Mouse (Mus musculus) embryonic facial prominence, embryonic 11.5 days (tissue): ENCODE data around the gene Yy1. TPM values are rescaled to one million over a fixed set of nuclear protein-coding genes. Genes with fewer than 3 reads are reported as not detected.

ENCODE experiments used
- ATAC-seq: fragments of 200-750 bp; cut with Nextera tagmentation; replicated peaks from 2 replicates; pipeline ENCODE4 v1.8.0; 2017; ENCODE audit warnings: low read depth; ENCODE audit not compliant: insufficient number of reproducible peaks, low FRiP score, low TSS enrichment
- DNase-seq: peaks from one replicate; pipeline ENCODE4 v3.0.0-alpha.2; 2015; ENCODE audit warnings: low spot score
- H3K27ac ChIP-seq: fragments of 300-500 bp; sonication (generic); replicated peaks from 2 replicates; pipeline ENCODE4 v1.5.1; 2014; ENCODE audit warnings: mild to moderate bottlenecking, low read depth, low read length, control low read depth
- H3K27me3 ChIP-seq: fragments of 300-500 bp; sonication (generic); 2 replicates; pipeline ENCODE4 v1.6.1; 2014; ENCODE audit warnings: mild to moderate bottlenecking, low read length, moderate library complexity, mixed read lengths; ENCODE audit not compliant: control insufficient read depth, insufficient read depth
- H3K36me3 ChIP-seq: fragments of 300-500 bp; sonication (generic); replicated peaks from 2 replicates; pipeline ENCODE4 v1.6.1; 2014; ENCODE audit warnings: low read depth, mild to moderate bottlenecking, low read length, moderate library complexity, mixed read lengths; ENCODE audit not compliant: control insufficient read depth, insufficient read depth
- H3K4me1 ChIP-seq: fragments of 300-500 bp; sonication (generic); 2 replicates; pipeline ENCODE4 v1.6.1; 2014; ENCODE audit warnings: low read length, mixed read lengths; ENCODE audit not compliant: control insufficient read depth, insufficient read depth
- H3K4me2 ChIP-seq: fragments of 300-500 bp; sonication (generic); 2 replicates; pipeline ENCODE4 v1.6.1; 2014; ENCODE audit warnings: low read depth, mild to moderate bottlenecking, control low read depth, low read length, moderate library complexity
- H3K4me3 ChIP-seq: fragments of 300-500 bp; sonication (generic); 2 replicates; pipeline ENCODE4 v1.5.1; 2014; ENCODE audit warnings: low read depth, low read length, control low read depth
- H3K9ac ChIP-seq: fragments of 300-500 bp; sonication (generic); replicated peaks from 2 replicates; pipeline ENCODE4 v1.6.1; 2014; ENCODE audit warnings: mild to moderate bottlenecking, control low read depth, low read length
- H3K9me3 ChIP-seq: fragments of 300-500 bp; sonication (generic); replicated peaks from 2 replicates; pipeline ENCODE4 v1.6.1; 2016; ENCODE audit warnings: mild to moderate bottlenecking, low read length, inconsistent platforms, mixed read lengths; ENCODE audit not compliant: control insufficient read depth
- WGBS: fragments of 180-500 bp; shearing (Covaris S2); extraction: QIAGEN DNeasy Blood & Tissue Kit; methylation state at CpG from one replicate; pipeline ENCODE4 v1.1.7; 2014; 5-methylcytosine and 5-hydroxymethylcytosine counted together
- polyA plus RNA-seq: library from polyadenylated mRNA; unstranded; fragments of >200 nt; fragmentation: Nextera tagmentation; extraction: Ambion mirVana; gene quantifications from 2 replicates; pipeline ENCODE4 v1.2.1, GENCODE M21; 2014

Gene Yy1
- polyA plus RNA-seq, 1 experiment from 2014 or later, result 19.3 TPM

DNA sequence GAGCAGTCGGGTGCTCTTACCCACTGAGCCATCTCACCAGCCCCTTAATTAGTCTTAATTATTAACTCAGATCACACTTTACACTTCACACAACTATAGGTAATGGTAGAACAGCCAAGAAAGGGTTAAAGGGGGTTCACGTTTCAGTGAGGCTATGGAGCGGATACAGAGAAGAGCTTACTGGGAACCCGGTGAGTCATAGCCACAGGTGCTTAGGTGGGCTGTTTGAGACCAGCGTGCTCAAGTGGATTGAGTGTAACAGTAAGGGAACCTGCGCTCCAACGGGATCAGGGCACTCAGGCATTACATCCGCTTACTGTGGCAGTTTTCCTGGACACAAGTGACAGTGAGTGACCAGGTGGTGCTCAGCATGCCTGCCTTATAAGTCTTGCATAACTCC lies 30.3 kb downstream of the Yy1 start:
- Histone ChIP-seq H3K9me3 (no peaks in the 10 kb centered on the region), H3K4me3 (no peak overlapping the region), H3K27ac (no peak overlapping the region), H3K4me2 (no peak overlapping the region), H3K4me1 (no peaks in the 10 kb centered on the region), H3K9ac (no peak overlapping the region), H3K27me3 (no peaks in the 10 kb centered on the region), H3K36me3 (peaks cover 2% of the 10 kb centered on the region; the same call in 1 of the 2 replicates)
- DNase-seq (no peak), ATAC-seq (no peak)
- 72% methylated on average over 8 of the region's 8 CpGs for WGBS

DNA sequence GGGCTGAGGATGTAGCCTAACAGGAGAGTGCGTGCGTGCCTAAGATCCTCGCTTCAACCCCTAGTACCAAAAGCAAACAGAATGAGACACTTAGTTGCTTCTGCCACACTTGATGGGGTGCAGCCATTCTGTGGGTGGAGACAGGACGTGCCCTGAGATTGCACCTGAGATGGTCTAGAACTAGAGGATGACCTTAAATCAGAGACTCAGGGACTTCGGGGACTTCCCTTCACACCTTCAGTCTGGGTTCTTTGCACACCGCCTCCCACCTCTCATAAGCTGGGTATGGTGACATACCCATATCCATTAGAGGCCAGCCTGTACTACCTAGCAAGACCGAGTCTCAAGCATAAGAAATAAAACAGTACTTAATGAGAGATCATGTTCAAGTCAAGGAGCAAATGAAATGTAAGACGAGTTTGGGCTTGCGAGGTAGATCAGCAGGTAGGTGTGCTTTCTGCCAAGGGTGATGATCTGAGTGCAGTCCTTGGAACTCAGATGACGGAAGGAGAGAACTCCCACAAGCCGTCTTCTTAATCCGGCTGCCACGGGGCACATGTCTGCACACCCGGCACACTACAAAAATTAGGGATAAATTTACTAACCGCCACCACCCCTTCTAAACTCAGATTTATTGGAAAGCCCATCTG lies 31.6 kb downstream of the Yy1 start:
- Histone ChIP-seq H3K4me3 (no peak overlapping the region), H3K27ac (no peak overlapping the region), H3K9ac (no peak overlapping the region), H3K9me3 (no peaks in the 10 kb centered on the region), H3K4me1 (no peaks in the 10 kb centered on the region), H3K4me2 (no peak overlapping the region), H3K36me3 (peaks cover 2% of the 10 kb centered on the region; the same call in 1 of the 2 replicates), H3K27me3 (no peaks in the 10 kb centered on the region)
- DNase-seq, result no peak
- 87% methylated on average over 15 of the region's 15 CpGs for WGBS
- ATAC-seq, result no peak

GRCm38 (mm10) chr12:108825561-108826224 lies 32.9 kb downstream of the Yy1 start:
- Histone ChIP-seq H3K27me3 (no peaks in the 10 kb centered on the region), H3K9me3 (no peaks in the 10 kb centered on the region), H3K4me2 (no peak overlapping the region), H3K36me3 (peaks cover 2% of the 10 kb centered on the region; the same call in 1 of the 2 replicates), H3K9ac (no peak overlapping the region), H3K27ac (no peak overlapping the region), H3K4me1 (no peaks in the 10 kb centered on the region), H3K4me3 (no peak overlapping the region)
- WGBS, result 93% methylated on average over 13 of the region's 13 CpGs
- no peak for DNase-seq
- no peak for ATAC-seq

- 94% methylated on average over 19 of the region's 19 CpGs for WGBS
- Histone ChIP-seq H3K27me3 (no peaks in the 10 kb centered on the region), H3K27ac (no peak overlapping the region), H3K9me3 (no peaks in the 10 kb centered on the region), H3K4me1 (no peaks in the 10 kb centered on the region), H3K9ac (no peak overlapping the region), H3K4me2 (no peak overlapping the region), H3K4me3 (no peak overlapping the region), H3K36me3 (peaks cover 2% of the 10 kb centered on the region; the same call in 1 of the 2 replicates)
- DNase-seq, result no peak
- no peak for ATAC-seq
These were observed 33.6 kb downstream of the Yy1 start for GRCm38 (mm10) chr12:108826282-108826957.

GRCm38 (mm10) chr12:108826958-108827535 lies 34.3 kb downstream of the Yy1 start:
- H3K27ac ChIP-seq, result no peak overlapping the region
- WGBS, result 95% methylated on average over 28 of the region's 28 CpGs

DNA sequence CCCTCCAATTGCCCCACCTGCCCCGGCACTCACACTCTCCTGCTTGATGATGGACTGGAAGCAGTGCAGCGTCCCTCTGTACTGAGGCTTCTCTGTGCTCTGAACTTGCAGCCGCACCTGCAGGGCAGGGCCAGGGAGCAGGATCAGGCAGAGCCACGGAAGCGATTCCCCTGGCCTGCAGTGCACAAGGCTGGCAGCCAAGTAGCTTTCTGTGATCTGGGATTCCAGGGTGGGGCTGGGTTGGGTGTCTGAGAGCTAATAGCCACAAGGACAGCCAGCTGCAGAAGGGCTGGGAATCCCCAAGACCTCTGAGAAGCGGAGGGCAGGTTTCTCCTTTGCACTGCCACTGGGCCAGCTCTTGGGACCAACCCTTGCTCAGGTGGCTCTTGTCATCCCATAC lies 34.9 kb downstream of the Yy1 start:
- Histone ChIP-seq H3K36me3 (peaks cover 2% of the 10 kb centered on the region; the same call in 1 of the 2 replicates), H3K4me1 (no peaks in the 10 kb centered on the region), H3K4me3 (no peak overlapping the region), H3K27ac (no peak overlapping the region), H3K9me3 (no peaks in the 10 kb centered on the region), H3K9ac (no peak overlapping the region), H3K4me2 (no peak overlapping the region), H3K27me3 (no peaks in the 10 kb centered on the region)
- DNase-seq (no peak), ATAC-seq (no peak)
- WGBS, result 97% methylated on average over 6 of the region's 6 CpGs

More at GRCm38 (mm10) chr12:108826958-108827535, 34.3 kb downstream of the Yy1 start:
- H3K4me2 ChIP-seq, result no peak overlapping the region
- no peak overlapping the region for H3K9ac ChIP-seq
- peaks cover 2% of the 10 kb centered on the region; the same call in 1 of the 2 replicates for H3K36me3 ChIP-seq
- no peaks in the 10 kb centered on the region for H3K9me3 ChIP-seq
- DNase-seq (no peak), ATAC-seq (no peak)
- H3K4me3 ChIP-seq, result no peak overlapping the region
- no peaks in the 10 kb centered on the region for H3K4me1 ChIP-seq
- no peaks in the 10 kb centered on the region for H3K27me3 ChIP-seq

DNA sequence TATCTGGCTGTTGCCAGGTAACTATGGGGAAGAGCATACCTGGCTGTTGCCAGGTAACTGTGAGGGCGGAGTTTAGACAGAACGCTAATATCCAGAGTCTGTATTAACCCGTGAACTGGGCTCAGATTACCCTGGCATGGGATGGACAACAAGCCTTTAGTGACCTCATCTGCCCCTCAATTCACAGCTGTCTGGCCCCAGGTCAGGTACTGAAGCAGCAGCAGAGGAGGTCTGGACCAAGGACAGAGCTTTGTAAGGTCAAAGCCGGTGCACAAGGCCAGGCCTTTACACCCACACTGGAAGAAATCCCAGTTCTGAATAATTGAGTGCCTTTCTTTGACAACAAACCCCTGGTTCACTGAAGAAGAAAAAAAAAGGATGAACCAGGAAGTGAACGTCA lies 36.9 kb downstream of the Yy1 start:
- ATAC-seq (no peak), DNase-seq (no peak)
- Histone ChIP-seq H3K4me1 (no peaks in the 10 kb centered on the region; the same call in 1 of the 2 replicates), H3K27me3 (no peaks in the 10 kb centered on the region), H3K9me3 (no peaks in the 10 kb centered on the region), H3K36me3 (peaks cover 2% of the 10 kb centered on the region; the same call in 1 of the 2 replicates), H3K4me2 (no peak overlapping the region), H3K27ac (no peak overlapping the region), H3K4me3 (no peak overlapping the region), H3K9ac (no peak overlapping the region)
- 81% methylated on average over 5 of the region's 5 CpGs for WGBS
